Mouse (Mus musculus) CH12.LX (cell line): ENCODE data around the gene Mfsd11.
"Not testable (repeated sequence)": the region's sequence is repeated elsewhere in the genome, so short reads cannot be mapped to it uniquely, and the experiment has no call there.

ENCODE experiments used
- MAZ ChIP-seq: IDR thresholded peaks from 2 replicates; pipeline ENCODE4 v1.6.1; 2012; ENCODE audit warnings: low read depth, mild to moderate bottlenecking, inconsistent platforms, low read length, improper control_type of control experiment, moderate library complexity
- PAX5 ChIP-seq: IDR thresholded peaks from 2 replicates; pipeline ENCODE4 v1.6.1; 2012; ENCODE audit warnings: low read length, inconsistent platforms, mixed read lengths
- SMC3 ChIP-seq: IDR thresholded peaks from 2 replicates; pipeline ENCODE4 v1.6.1; 2011; ENCODE audit warnings: low read depth, low read length, improper control_type of control experiment
- TBP ChIP-seq: conservative IDR thresholded peaks from 2 replicates; pipeline ENCODE4 v1.6.1; 2011; ENCODE audit warnings: low read depth, low read length, improper control_type of control experiment

DNA sequence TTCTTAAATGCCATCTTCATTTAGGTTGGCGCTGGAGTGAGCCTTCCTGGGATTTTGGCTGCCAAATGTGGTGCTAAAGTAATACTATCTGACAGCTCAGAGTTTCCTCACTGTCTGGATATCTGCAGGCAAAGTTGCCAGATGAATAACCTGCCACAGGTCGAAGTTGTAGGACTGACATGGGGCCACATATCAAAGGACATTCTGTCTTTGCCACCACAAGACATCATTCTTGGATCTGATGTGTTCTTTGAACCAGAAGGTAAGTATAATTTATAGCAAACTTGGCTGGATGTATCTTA lies 3.4 kb upstream of the Mfsd11 start:
- not testable (repeated sequence) for TF ChIP-seq TBP, MAZ, PAX5, SMC3
